Mouse (Mus musculus): ENCODE results near the gene Trak1. TPM values are rescaled to one million over a fixed set of nuclear protein-coding genes. Genes with fewer than 3 reads are reported as not detected.

Trak1 gene
- polyA plus RNA-seq, 1 experiment from 2014 or later = 17.7 TPM

DNA sequence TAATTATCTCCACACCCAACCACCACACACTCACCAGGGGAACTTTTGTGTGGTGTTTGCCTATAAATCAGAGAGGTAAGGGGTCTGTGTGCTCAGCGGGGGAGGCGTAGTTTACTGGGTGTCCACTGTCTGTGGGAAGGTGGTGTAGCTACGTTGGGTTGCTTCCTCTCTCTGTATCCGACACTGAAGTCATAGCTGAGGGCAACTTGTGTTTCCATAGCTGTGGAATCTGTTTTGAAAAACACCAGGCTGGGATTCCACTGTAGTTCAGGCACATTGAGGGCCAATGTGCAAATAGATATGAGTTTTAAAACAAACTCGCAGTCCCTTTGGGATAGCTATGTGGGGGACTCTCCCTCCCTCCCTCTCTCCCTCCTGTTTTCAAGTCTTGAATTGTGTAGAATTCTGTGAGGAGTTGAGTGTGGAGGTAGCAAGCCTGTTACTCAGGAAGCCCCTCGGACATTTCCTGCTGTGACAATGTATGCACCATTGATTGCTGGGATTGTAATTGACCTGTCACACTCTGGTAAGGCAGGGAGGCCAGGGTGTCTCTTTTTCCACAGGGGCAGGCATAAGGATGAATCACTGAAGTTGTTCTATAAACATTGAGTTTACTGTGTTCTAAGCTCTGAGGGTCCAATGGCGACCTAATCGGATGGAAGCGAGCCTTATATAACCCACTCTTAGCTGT, 54.2 kb downstream of the Trak1 start:
- peaks cover 70% of the 10 kb centered on the region for H3K4me1 ChIP-seq
- H3K27ac ChIP-seq = peak overlapping the region; percentile 51; the same call in 1 of the 2 replicates
- peak overlapping the region; percentile 17; the same call in 1 of the 2 replicates for H3K9ac ChIP-seq

GRCm38 (mm10) chr9:121352131-121352606, 54.9 kb downstream of the Trak1 start:
- no peaks in the 10 kb centered on the region for H3K36me3 ChIP-seq
- WGBS = 27% methylated on average over 11 of the region's 11 CpGs
- no peaks in the 10 kb centered on the region for H3K9me3 ChIP-seq
- H3K4me1 ChIP-seq = peaks cover 68% of the 10 kb centered on the region
- H3K27me3 ChIP-seq = no peaks in the 10 kb centered on the region
- no peak overlapping the region for H3K4me3 ChIP-seq
- H3K4me2 ChIP-seq = no peak overlapping the region
- no peak for ATAC-seq (ENCODE audit: insufficient number of reproducible peaks, insufficient read depth, low FRiP score, low TSS enrichment, low read depth)
- no peak overlapping the region for H3K9ac ChIP-seq
- no peak overlapping the region for H3K27ac ChIP-seq

More for the DNA sequence above, 54.2 kb downstream of the Trak1 start:
- Histone ChIP-seq H3K4me2 (no peak overlapping the region), H3K4me3 (no peak overlapping the region), H3K36me3 (no peaks in the 10 kb centered on the region), H3K9me3 (no peaks in the 10 kb centered on the region), H3K27me3 (no peaks in the 10 kb centered on the region)
- ATAC-seq (ENCODE audit: insufficient number of reproducible peaks, insufficient read depth, low FRiP score, low TSS enrichment, low read depth) = no peak
- 57% methylated on average over 9 of the region's 9 CpGs for WGBS

DNA sequence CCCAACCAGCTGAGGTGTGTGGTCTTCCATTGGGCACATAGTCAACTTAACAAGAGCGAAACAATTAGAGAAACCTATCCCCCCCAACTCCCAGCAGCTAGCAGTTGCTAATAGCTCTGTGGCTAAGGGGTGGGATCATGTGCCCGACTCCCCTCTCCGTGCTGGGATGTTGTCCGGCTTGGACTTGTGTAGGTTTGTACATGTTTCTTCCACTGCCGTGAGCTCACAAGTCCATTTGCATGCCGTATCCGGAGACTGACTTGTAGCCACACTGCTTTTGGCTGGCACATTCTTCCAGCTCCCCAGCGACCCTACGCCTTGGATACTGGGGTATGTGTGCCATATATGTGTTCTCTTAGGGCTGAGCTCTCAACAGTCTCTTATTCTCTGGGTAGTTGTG, 55.4 kb downstream of the Trak1 start:
- H3K9ac ChIP-seq = no peak overlapping the region
- no peaks in the 10 kb centered on the region for H3K36me3 ChIP-seq
- WGBS = 83% methylated on average over 9 of the region's 9 CpGs
- H3K4me2 ChIP-seq = no peak overlapping the region
- ATAC-seq (ENCODE audit: insufficient number of reproducible peaks, insufficient read depth, low FRiP score, low TSS enrichment, low read depth) = no peak
- no peaks in the 10 kb centered on the region for H3K27me3 ChIP-seq
- H3K4me3 ChIP-seq = no peak overlapping the region
- H3K27ac ChIP-seq = no peak overlapping the region
- H3K4me1 ChIP-seq = peaks cover 64% of the 10 kb centered on the region
- no peaks in the 10 kb centered on the region for H3K9me3 ChIP-seq

GRCm38 (mm10) chr9:121354792-121355390, 57.6 kb downstream of the Trak1 start:
- H3K4me2 ChIP-seq = no peak overlapping the region
- no peaks in the 10 kb centered on the region for H3K9me3 ChIP-seq
- H3K4me1 ChIP-seq = peaks cover 62% of the 10 kb centered on the region
- WGBS = 80% methylated on average over 4 of the region's 4 CpGs
- peak overlapping the region; percentile 85 for H3K27ac ChIP-seq
- ATAC-seq (ENCODE audit: insufficient number of reproducible peaks, insufficient read depth, low FRiP score, low TSS enrichment, low read depth) = no peak
- H3K27me3 ChIP-seq = no peaks in the 10 kb centered on the region
- no peak overlapping the region for H3K9ac ChIP-seq
- H3K36me3 ChIP-seq = no peaks in the 10 kb centered on the region
- no peak overlapping the region for H3K4me3 ChIP-seq

DNA sequence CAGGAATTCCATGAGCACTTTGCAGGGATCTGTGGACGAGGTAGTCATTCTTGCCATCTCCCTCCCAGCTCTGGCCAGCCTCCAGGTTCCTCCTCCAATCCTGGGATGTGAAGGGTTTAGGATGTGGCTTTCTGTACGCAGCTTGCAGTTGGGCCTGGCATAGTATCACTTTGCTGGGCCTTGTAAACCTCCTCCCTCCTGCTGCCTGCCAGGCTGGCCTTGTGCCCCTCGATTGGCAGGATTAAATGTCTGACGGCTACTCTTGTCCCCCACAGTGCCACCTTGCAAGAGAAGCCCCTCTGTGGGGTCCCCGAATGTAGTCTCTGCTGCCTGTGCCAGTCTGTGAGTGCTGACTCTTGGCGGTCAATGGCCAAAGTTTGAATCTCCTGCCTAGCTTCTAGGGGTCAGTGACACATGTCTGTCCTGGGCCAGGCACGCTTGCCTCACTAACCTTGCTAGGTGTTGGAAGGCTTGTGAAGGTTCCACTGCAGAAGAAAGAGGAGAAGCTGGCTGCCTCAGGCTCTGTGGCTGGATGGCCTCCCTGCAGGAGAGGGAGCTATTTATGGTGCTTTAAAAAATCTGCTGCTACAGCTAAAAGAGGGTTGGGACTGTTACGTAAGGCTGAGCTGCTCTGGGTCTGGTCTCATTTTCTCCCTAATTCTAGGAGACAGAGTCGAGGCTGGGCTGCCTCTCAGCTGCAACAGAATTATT, 58.3 kb downstream of the Trak1 start:
- Histone ChIP-seq H3K36me3 (no peaks in the 10 kb centered on the region), H3K4me3 (no peak overlapping the region), H3K9ac (peak overlapping the region; percentile 54; the same call in 1 of the 2 replicates), H3K4me1 (peaks cover 67% of the 10 kb centered on the region), H3K27ac (peak overlapping the region; percentile 85), H3K4me2 (no peak overlapping the region; the same call in 1 of the 2 replicates), H3K9me3 (no peaks in the 10 kb centered on the region), H3K27me3 (no peaks in the 10 kb centered on the region)
- ATAC-seq (ENCODE audit: insufficient number of reproducible peaks, insufficient read depth, low FRiP score, low TSS enrichment, low read depth) = no peak
- 58% methylated on average over 9 of the region's 9 CpGs for WGBS

- Histone ChIP-seq H3K4me1 (peaks cover 63% of the 10 kb centered on the region), H3K9ac (no peak overlapping the region; the same call in 1 of the 2 replicates), H3K36me3 (no peaks in the 10 kb centered on the region), H3K27ac (no peak overlapping the region), H3K27me3 (no peaks in the 10 kb centered on the region), H3K9me3 (no peaks in the 10 kb centered on the region), H3K4me2 (no peak overlapping the region), H3K4me3 (no peak overlapping the region)
- no peak for ATAC-seq (ENCODE audit: insufficient number of reproducible peaks, insufficient read depth, low FRiP score, low TSS enrichment, low read depth)
- 82% methylated on average over 5 of the region's 5 CpGs for WGBS
Measured at GRCm38 (mm10) chr9:121357102-121357501, 59.8 kb downstream of the Trak1 start.

DNA sequence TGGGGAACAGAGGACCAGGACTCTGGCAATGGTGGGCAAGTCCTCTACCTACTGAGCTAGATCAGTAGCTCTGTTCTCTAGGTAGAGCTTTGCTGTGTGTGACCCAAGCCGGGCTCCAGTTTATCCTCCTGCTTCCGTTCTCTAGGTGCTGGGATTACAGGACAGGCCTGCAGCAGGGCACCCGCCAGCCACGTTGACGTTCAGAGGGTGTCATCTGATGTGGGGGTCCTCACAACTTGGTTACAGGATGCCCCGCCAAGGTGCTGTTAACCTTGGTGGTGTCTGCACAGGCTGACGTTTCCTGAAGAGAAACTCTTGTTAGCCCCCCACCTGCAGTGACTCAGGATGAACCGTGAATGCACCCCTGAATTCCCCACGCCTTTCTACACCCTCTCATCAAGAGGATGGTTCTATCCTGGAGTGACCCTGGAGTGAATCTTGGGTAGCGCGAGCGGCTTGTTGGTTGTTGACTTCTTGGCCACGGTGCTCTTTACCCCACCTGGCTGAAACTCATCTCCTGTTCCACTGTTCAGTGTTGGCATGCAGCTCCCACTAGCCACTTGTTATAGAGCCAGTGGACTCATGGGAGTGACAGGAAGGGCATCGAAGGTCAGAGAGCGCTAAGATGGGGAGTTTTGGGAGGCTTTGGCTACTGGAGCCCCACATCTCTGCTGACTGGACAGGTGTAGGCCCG, 60.4 kb downstream of the Trak1 start:
- WGBS = 87% methylated on average over 16 of the region's 16 CpGs
- no peaks in the 10 kb centered on the region for H3K36me3 ChIP-seq
- H3K4me2 ChIP-seq = no peak overlapping the region
- no peak overlapping the region for H3K4me3 ChIP-seq
- no peak overlapping the region for H3K27ac ChIP-seq
- H3K4me1 ChIP-seq = peaks cover 57% of the 10 kb centered on the region
- ATAC-seq (ENCODE audit: insufficient number of reproducible peaks, insufficient read depth, low FRiP score, low TSS enrichment, low read depth) = no peak
- no peaks in the 10 kb centered on the region for H3K27me3 ChIP-seq
- H3K9ac ChIP-seq = no peak overlapping the region
- no peaks in the 10 kb centered on the region for H3K9me3 ChIP-seq

- H3K36me3 ChIP-seq = no peaks in the 10 kb centered on the region
- ATAC-seq (ENCODE audit: insufficient number of reproducible peaks, insufficient read depth, low FRiP score, low TSS enrichment, low read depth) = no peak
- no peak overlapping the region for H3K9ac ChIP-seq
- H3K4me1 ChIP-seq = peaks cover 51% of the 10 kb centered on the region
- no peak overlapping the region for H3K4me3 ChIP-seq
- no peaks in the 10 kb centered on the region for H3K9me3 ChIP-seq
- 50% methylated on average over 8 of the region's 8 CpGs for WGBS
- peak overlapping the region; percentile 57; the same call in 1 of the 2 replicates for H3K27ac ChIP-seq
- no peaks in the 10 kb centered on the region for H3K27me3 ChIP-seq
- H3K4me2 ChIP-seq = no peak overlapping the region
Measured at GRCm38 (mm10) chr9:121358418-121358817, 61.1 kb downstream of the Trak1 start.

DNA sequence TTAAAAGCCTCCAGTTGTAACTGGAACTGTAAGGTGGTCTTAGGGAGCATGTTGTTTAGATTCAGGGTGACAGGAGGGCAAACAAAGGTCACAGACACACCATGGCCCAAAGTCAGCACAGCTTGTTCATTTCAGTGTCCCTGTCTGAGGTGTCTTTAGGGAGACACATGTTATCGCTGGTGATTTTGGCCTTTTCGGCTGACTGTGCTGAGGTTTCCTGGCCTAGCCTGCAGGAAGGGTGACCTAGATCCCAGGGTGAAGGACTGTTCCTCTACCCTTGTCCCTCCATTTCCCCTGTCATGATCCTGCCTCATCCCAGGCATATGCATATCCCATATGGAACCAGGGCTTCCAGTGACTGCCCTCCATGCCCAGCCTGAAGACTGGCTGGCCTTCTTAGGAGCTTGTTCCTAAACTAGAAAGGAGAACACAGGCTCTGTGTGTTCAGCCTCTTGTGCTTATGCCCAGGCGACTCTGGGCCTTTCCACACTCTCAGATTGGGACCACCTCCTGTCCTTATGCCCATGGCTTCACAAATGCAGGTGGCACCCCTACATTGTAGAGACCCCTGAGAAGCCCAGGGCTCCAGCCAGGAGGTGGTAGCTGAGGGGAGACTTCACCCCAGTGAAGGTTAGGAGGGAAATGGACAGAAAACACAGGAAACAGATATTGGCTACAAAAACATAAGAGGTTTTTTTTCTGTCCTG, 62.1 kb downstream of the Trak1 start:
- WGBS = 68% methylated on average over 3 of the region's 3 CpGs
- no peak overlapping the region for H3K4me2 ChIP-seq
- peak overlapping the region; percentile 88 for H3K27ac ChIP-seq
- no peaks in the 10 kb centered on the region for H3K9me3 ChIP-seq
- no peaks in the 10 kb centered on the region for H3K27me3 ChIP-seq
- no peak overlapping the region for H3K4me3 ChIP-seq
- peak overlapping the region; percentile 51 for H3K9ac ChIP-seq
- H3K4me1 ChIP-seq = peaks cover 51% of the 10 kb centered on the region
- H3K36me3 ChIP-seq = peaks cover 6% of the 10 kb centered on the region
- no peak for ATAC-seq (ENCODE audit: insufficient number of reproducible peaks, insufficient read depth, low FRiP score, low TSS enrichment, low read depth)

DNA sequence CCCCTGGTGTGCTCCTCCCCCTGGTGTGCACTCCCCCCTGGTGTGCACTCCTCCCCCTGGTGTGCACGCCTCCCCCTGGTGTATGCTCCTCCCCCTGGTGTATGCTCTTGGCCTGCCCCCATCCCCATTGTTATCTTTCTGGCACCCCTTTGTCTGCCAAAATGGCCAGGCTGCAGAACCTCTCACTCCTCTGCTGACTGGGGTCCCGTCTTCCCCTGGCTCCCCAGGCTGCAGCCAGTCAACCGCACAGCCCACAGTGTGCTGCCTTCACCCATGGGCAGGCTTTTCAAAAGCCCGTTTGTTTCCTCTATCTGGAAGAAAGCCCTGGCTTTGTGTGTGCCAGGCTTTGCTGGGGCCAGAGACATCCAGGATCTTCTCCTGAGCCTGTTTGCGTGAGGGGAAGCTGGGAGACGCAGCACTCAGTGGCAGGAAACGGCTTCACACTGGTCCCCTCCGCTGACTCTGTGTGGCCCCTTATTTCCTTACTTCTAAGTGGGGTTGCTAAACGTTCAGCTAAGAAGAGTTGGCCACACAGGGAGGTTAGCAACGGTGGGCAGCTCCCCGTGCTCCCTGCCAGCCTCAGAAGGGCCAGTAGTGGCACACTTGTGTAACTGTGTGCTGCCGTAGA, 63.1 kb downstream of the Trak1 start:
- Histone ChIP-seq H3K27ac (peak overlapping the region; percentile 88), H3K4me1 (peaks cover 42% of the 10 kb centered on the region), H3K36me3 (peaks cover 14% of the 10 kb centered on the region), H3K4me2 (peak overlapping the region; percentile 34), H3K9me3 (no peaks in the 10 kb centered on the region), H3K9ac (peak overlapping the region; percentile 58; the same call in 1 of the 2 replicates), H3K4me3 (no peak overlapping the region), H3K27me3 (no peaks in the 10 kb centered on the region)
- 21% methylated on average over 11 of the region's 12 CpGs for WGBS
- no peak; the same call in 1 of the 2 replicates for ATAC-seq (ENCODE audit: insufficient number of reproducible peaks, insufficient read depth, low FRiP score, low TSS enrichment, low read depth)

Data from embryonic facial prominence, embryonic 13.5 days (tissue).